In genomic region chr7:31116721-31117145, GRCm38 (mm10) we compare ENCODE assay signal across 13 mouse cellular contexts. TPM values are rescaled to one million over a fixed set of nuclear protein-coding genes. Genes with fewer than 3 reads are reported as not detected.
DNase-seq lines count a peak whose midpoint lies in the region; ATAC-seq and TF ChIP-seq lines count a peak whose summit lies in the region.
"Had no signal": no experiment of that assay in that cellular context is flagged by ENCODE, and none has a peak within 500 bp of the region (broad histone marks: within the 10 kb centered on the region; RNA-seq: fewer than 3 reads in every experiment).

No protein-coding gene starts in this region.

- no peaks in the 10 kb centered on the region for H3K27me3 ChIP-seq in forebrain, embryonic 11.5 days (ENCODE audit: control insufficient read depth, insufficient read depth, low read length)
- no peaks in the 10 kb centered on the region for H3K27me3 ChIP-seq in forebrain, embryonic 14.5 days (replicated peaks; ENCODE audit: control insufficient read depth, insufficient read depth, low read length)
- H3K27me3 ChIP-seq in embryonic facial prominence, embryonic 10.5 days (replicated peaks; ENCODE audit: low read depth, poor library complexity, severe bottlenecking), result 0 out of 2 replicates have a peak, but pooled peaks cover 4% of the 10 kb centered on the region
- H3K27me3 ChIP-seq in liver, postnatal 0 days (ENCODE audit: insufficient read depth, low read length), result no peaks in the 10 kb centered on the region
- H3K27me3 ChIP-seq: hindbrain, embryonic 15.5 days had no signal

- TF ChIP-seq EP300 in liver, postnatal 0 days (IDR thresholded peaks at IDR 0.05; ENCODE audit: low read depth), result no peak

- ATAC-seq in forebrain, embryonic 11.5 days (replicated peaks; ENCODE audit: low FRiP score), result peak; percentile 34; the same call in 1 of the 2 replicates
- ATAC-seq in forebrain, embryonic 14.5 days, result no peak; the same call in 1 of the 2 replicates
- no peak for ATAC-seq in liver, postnatal 0 days
- ATAC-seq: activated CD4-positive, CD25-positive, alpha-beta regulatory T cell, adult 4 months had no signal

- no peak overlapping the region for H3K27ac ChIP-seq in forebrain, embryonic 11.5 days (ENCODE audit: low read depth, low read length)
- H3K27ac ChIP-seq in forebrain, embryonic 14.5 days (ENCODE audit: low read depth, low read length), result no peak overlapping the region
- peak overlapping the region; percentile 65 for H3K27ac ChIP-seq in embryonic facial prominence, embryonic 10.5 days (replicated peaks)
- peak overlapping the region; percentile 92 for H3K27ac ChIP-seq in liver, postnatal 0 days (ENCODE audit: low read depth)
- H3K27ac ChIP-seq: hindbrain, embryonic 15.5 days had no signal

- H3K4me1 ChIP-seq in forebrain, embryonic 11.5 days (replicated peaks; ENCODE audit: control insufficient read depth, insufficient read depth, low read length), result peaks cover 2% of the 10 kb centered on the region; the same call in 1 of the 2 replicates
- no peaks in the 10 kb centered on the region for H3K4me1 ChIP-seq in forebrain, embryonic 14.5 days (ENCODE audit: control insufficient read depth, insufficient read depth, low read length)
- peaks cover 43% of the 10 kb centered on the region for H3K4me1 ChIP-seq in embryonic facial prominence, embryonic 10.5 days
- H3K4me1 ChIP-seq in liver, postnatal 0 days (ENCODE audit: insufficient read depth), result peaks cover 21% of the 10 kb centered on the region

- H3K9ac ChIP-seq in forebrain, embryonic 11.5 days (ENCODE audit: low read length), result no peak overlapping the region
- H3K9ac ChIP-seq in forebrain, embryonic 14.5 days (ENCODE audit: low read length), result no peak overlapping the region
- no peak overlapping the region for H3K9ac ChIP-seq in liver, postnatal 0 days (replicated peaks)
- H3K9ac ChIP-seq: hindbrain, embryonic 15.5 days; lung, embryonic 14.5 days had no signal

- TF ChIP-seq CTCF in liver, postnatal 0 days (IDR thresholded peaks at IDR 0.05; ENCODE audit: low read depth), result no peak

- no peaks in the 10 kb centered on the region for H3K9me3 ChIP-seq in forebrain, embryonic 11.5 days (ENCODE audit: control insufficient read depth, low read length)
- no peaks in the 10 kb centered on the region for H3K9me3 ChIP-seq in forebrain, embryonic 14.5 days (replicated peaks; ENCODE audit: control insufficient read depth, low read length)
- no peaks in the 10 kb centered on the region for H3K9me3 ChIP-seq in embryonic facial prominence, embryonic 10.5 days
- H3K9me3 ChIP-seq in liver, postnatal 0 days (ENCODE audit: low read length), result no peaks in the 10 kb centered on the region
- H3K9me3 ChIP-seq: hindbrain, embryonic 15.5 days had no signal

- H3K4me2 ChIP-seq in forebrain, embryonic 11.5 days (ENCODE audit: low read depth, low read length, severe bottlenecking), result no peak overlapping the region
- H3K4me2 ChIP-seq in forebrain, embryonic 14.5 days (ENCODE audit: low read length), result no peak overlapping the region
- H3K4me2 ChIP-seq in liver, postnatal 0 days (ENCODE audit: low read depth, low read length), result no peak overlapping the region
- H3K4me2 ChIP-seq: hindbrain, embryonic 15.5 days; lung, embryonic 14.5 days had no signal

- H3K36me3 ChIP-seq in forebrain, embryonic 11.5 days (ENCODE audit: control insufficient read depth, insufficient read depth, low read length), result no peaks in the 10 kb centered on the region
- no peaks in the 10 kb centered on the region for H3K36me3 ChIP-seq in forebrain, embryonic 14.5 days (ENCODE audit: control insufficient read depth, insufficient read depth, low read length)
- no peaks in the 10 kb centered on the region for H3K36me3 ChIP-seq in embryonic facial prominence, embryonic 10.5 days (replicated peaks)
- no peaks in the 10 kb centered on the region for H3K36me3 ChIP-seq in liver, postnatal 0 days (replicated peaks; ENCODE audit: insufficient read depth, low read length)
- H3K36me3 ChIP-seq: hindbrain, embryonic 15.5 days had no signal

- no peak overlapping the region for H3K4me3 ChIP-seq in forebrain, embryonic 11.5 days (ENCODE audit: low read depth, low read length)
- no peak overlapping the region for H3K4me3 ChIP-seq in forebrain, embryonic 14.5 days (ENCODE audit: low read depth, low read length)
- peak overlapping the region; percentile 34 for H3K4me3 ChIP-seq in embryonic facial prominence, embryonic 10.5 days
- H3K4me3 ChIP-seq in liver, postnatal 0 days (ENCODE audit: low read depth, low read length), result no peak overlapping the region
- H3K4me3 ChIP-seq: hindbrain, embryonic 15.5 days; myocyte had no signal

- no peak for DNase-seq in forebrain, embryonic 11.5 days (ENCODE audit: low spot score)
- DNase-seq in forebrain, embryonic 14.5 days (ENCODE audit: low spot score), result no peak
- peak; percentile 17 to 69 for DNase-seq in kidney, postnatal 25 days
- no peak for DNase-seq in kidney, adult 18-20 months
- DNase-seq in embryonic facial prominence, embryonic 10.5 days (ENCODE audit: low spot score), result peak; percentile 60
- peak; percentile 44 for DNase-seq in liver, postnatal 0 days
- no peak for DNase-seq in adrenal gland, adult 8-10 months
- no peak for DNase-seq in thymus, postnatal 0 days (ENCODE audit: low spot score)
- DNase-seq: lung, embryonic 14.5 days had no signal

- WGBS in forebrain, embryonic 11.5 days, result 32% methylated on average over 16 of the region's 16 CpGs
- 44% methylated on average over 14 of the region's 16 CpGs for WGBS in forebrain, embryonic 14.5 days
- 32% methylated on average over 16 of the region's 16 CpGs for WGBS in embryonic facial prominence, embryonic 10.5 days
- WGBS in liver, postnatal 0 days (ENCODE audit: insufficient replicate concordance), result 55% methylated on average over 15 of the region's 16 CpGs

RNA-seq across cellular contexts. Expression of gene Hpn, which starts 1.6 kb away (rescaled TPM):
- 0.29 and 0.39 TPM in 2 replicates for polyA plus RNA-seq in forebrain, embryonic 11.5 days (2014; fragmentation: Nextera tagmentation; extraction: Ambion mirVana)
- polyA plus RNA-seq in forebrain, embryonic 14.5 days (2014; fragmentation: Nextera tagmentation; extraction: Ambion mirVana), result not detected in 2 replicates
- 4.0 and 4.3 TPM in 2 replicates for polyA plus RNA-seq in embryonic facial prominence, embryonic 10.5 days (2016; fragmentation: Nextera tagmentation; extraction: Ambion mirVana)
- polyA plus RNA-seq in liver, postnatal 0 days (2015; fragmentation: Nextera tagmentation; extraction: Ambion mirVana), result 250 and 259 TPM in 2 replicates
- 1 to 10 TPM in 3 of 4 experiments, under 1 TPM in 1; 0.26 to 1.5 (median 1.2) TPM for total RNA-seq in adrenal gland, adult 8-10 months (2022)
- 2.0 and 2.6 TPM in 2 replicates for polyA plus RNA-seq in thymus, postnatal 0 days (2015; fragmentation: Nextera tagmentation; extraction: Ambion mirVana)
- polyA plus RNA-seq: myocyte had no signal

RNA-seq across cellular contexts. Expression of gene Scn1b, which starts 10.1 kb away (rescaled TPM):
- 0.84 and 1.2 TPM in 2 replicates for polyA plus RNA-seq in forebrain, embryonic 11.5 days (2014; fragmentation: Nextera tagmentation; extraction: Ambion mirVana)
- polyA plus RNA-seq in forebrain, embryonic 14.5 days (2014; fragmentation: Nextera tagmentation; extraction: Ambion mirVana), result 2.8 and 4.4 TPM in 2 replicates
- 1.2 and 1.3 TPM in 2 replicates for polyA plus RNA-seq in embryonic facial prominence, embryonic 10.5 days (2016; fragmentation: Nextera tagmentation; extraction: Ambion mirVana)
- 2.8 and 3.1 TPM in 2 replicates for polyA plus RNA-seq in liver, postnatal 0 days (2015; fragmentation: Nextera tagmentation; extraction: Ambion mirVana)
- total RNA-seq in adrenal gland, adult 8-10 months (2022), result 10 to 100 TPM; 14.2 to 27.2 (median 18.9) TPM
- 2.8 and 2.9 TPM in 2 replicates for polyA plus RNA-seq in thymus, postnatal 0 days (2015; fragmentation: Nextera tagmentation; extraction: Ambion mirVana)
- polyA plus RNA-seq: activated CD4-positive, CD25-positive, alpha-beta regulatory T cell, adult 4 months had no signal

RNA-seq across cellular contexts. Expression of gene Gramd1a, which starts 39.0 kb away (rescaled TPM):
- 133 and 135 TPM in 2 replicates for polyA plus RNA-seq in forebrain, embryonic 11.5 days (2014; fragmentation: Nextera tagmentation; extraction: Ambion mirVana)
- polyA plus RNA-seq in forebrain, embryonic 14.5 days (2014; fragmentation: Nextera tagmentation; extraction: Ambion mirVana), result 150 and 200 TPM in 2 replicates
- 96.1 and 102 TPM in 2 replicates for polyA plus RNA-seq in embryonic facial prominence, embryonic 10.5 days (2016; fragmentation: Nextera tagmentation; extraction: Ambion mirVana)
- polyA plus RNA-seq in liver, postnatal 0 days (2015; fragmentation: Nextera tagmentation; extraction: Ambion mirVana), result 7.1 and 8.9 TPM in 2 replicates
- 10 to 100 TPM; 37.7 to 65.1 (median 55.4) TPM for total RNA-seq in adrenal gland, adult 8-10 months (2022)
- 76.8 and 79.0 TPM in 2 replicates for polyA plus RNA-seq in thymus, postnatal 0 days (2015; fragmentation: Nextera tagmentation; extraction: Ambion mirVana)

RNA-seq across cellular contexts. Expression of gene Fxyd3, which starts 40.2 kb away (rescaled TPM):
- polyA plus RNA-seq in forebrain, embryonic 11.5 days (2014; fragmentation: Nextera tagmentation; extraction: Ambion mirVana), result 2.0 and 3.3 TPM in 2 replicates
- not detected in 2 replicates for polyA plus RNA-seq in forebrain, embryonic 14.5 days (2014; fragmentation: Nextera tagmentation; extraction: Ambion mirVana)
- polyA plus RNA-seq in embryonic facial prominence, embryonic 10.5 days (2016; fragmentation: Nextera tagmentation; extraction: Ambion mirVana), result 7.5 and 8.8 TPM in 2 replicates
- polyA plus RNA-seq in liver, postnatal 0 days (2015; fragmentation: Nextera tagmentation; extraction: Ambion mirVana), result 3.4 TPM in 2 replicates
- 1 to 10 TPM in 1 of 4 experiments, under 1 TPM in 3; 0.73 to 1.3 (median 0.86) TPM for total RNA-seq in adrenal gland, adult 8-10 months (2022)
- 78.3 and 79.5 TPM in 2 replicates for polyA plus RNA-seq in thymus, postnatal 0 days (2015; fragmentation: Nextera tagmentation; extraction: Ambion mirVana)
- total RNA-seq: layer of hippocampus, postnatal 25 days had no signal
- polyA plus RNA-seq: activated CD4-positive, CD25-positive, alpha-beta regulatory T cell, adult 4 months had no signal

RNA-seq across cellular contexts. Expression of gene Lgi4, which starts 57.6 kb away (rescaled TPM):
- 0.36 and 0.44 TPM in 2 replicates for polyA plus RNA-seq in forebrain, embryonic 11.5 days (2014; fragmentation: Nextera tagmentation; extraction: Ambion mirVana)
- polyA plus RNA-seq in forebrain, embryonic 14.5 days (2014; fragmentation: Nextera tagmentation; extraction: Ambion mirVana), result 0.08 and 0.15 TPM in 2 replicates
- polyA plus RNA-seq in embryonic facial prominence, embryonic 10.5 days (2016; fragmentation: Nextera tagmentation; extraction: Ambion mirVana), result 2.5 and 2.8 TPM in 2 replicates
- 0.11 TPM in 1 of 2 replicates, not detected in the other for polyA plus RNA-seq in liver, postnatal 0 days (2015; fragmentation: Nextera tagmentation; extraction: Ambion mirVana)
- total RNA-seq in adrenal gland, adult 8-10 months (2022), result 1 to 10 TPM; 2.8 to 8.8 (median 4.2) TPM
- polyA plus RNA-seq in thymus, postnatal 0 days (2015; fragmentation: Nextera tagmentation; extraction: Ambion mirVana), result 0.04 and 0.14 TPM in 2 replicates
- polyA plus RNA-seq: myocyte had no signal

Comparison
In these comparisons a context has a peak if more than half of its experiments do, and no peak if none do; other contexts are left out.
1. DNase-seq: peak in kidney, postnatal 25 days (2 of 2), embryonic facial prominence, embryonic 10.5 days (single experiment) and liver, postnatal 0 days (single experiment); none in forebrain, embryonic 11.5 days (single experiment), forebrain, embryonic 14.5 days (single experiment), kidney, adult 18-20 months (single experiment), adrenal gland, adult 8-10 months (single experiment) and thymus, postnatal 0 days (single experiment).
2. H3K27ac ChIP-seq: peak in embryonic facial prominence, embryonic 10.5 days (single experiment) and liver, postnatal 0 days (single experiment); none in forebrain, embryonic 11.5 days (single experiment) and forebrain, embryonic 14.5 days (single experiment).
3. RNA of gene Hpn, which starts 1.6 kb away (polyA plus RNA-seq): 250 to 259 TPM in liver, postnatal 0 days; 4.0 to 4.3 TPM in embryonic facial prominence, embryonic 10.5 days, 2.0 to 2.6 TPM in thymus, postnatal 0 days, 0.29 to 0.39 TPM in forebrain, embryonic 11.5 days and not detected in forebrain, embryonic 14.5 days; every median in the first group is over 10 times any median in the second.